ENCODE assay signal across 7 mouse cellular contexts in the genomic region with DNA sequence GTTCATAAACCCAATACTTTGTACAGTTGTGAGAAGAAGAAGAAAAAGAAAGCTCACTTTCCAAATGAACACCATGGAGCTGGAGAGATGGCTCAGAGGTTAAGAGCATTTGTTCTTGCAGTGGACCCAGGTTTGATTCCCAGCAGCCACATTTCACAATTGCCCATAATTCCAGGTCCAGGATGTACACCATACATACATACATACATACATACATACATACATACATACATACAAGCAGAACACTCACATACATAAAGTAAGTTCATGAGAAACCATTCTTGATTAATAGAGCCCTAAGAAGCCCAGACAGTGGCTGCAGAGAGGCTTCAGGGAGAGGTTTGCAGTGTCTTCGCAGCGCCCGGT. TPM values are rescaled to one million over a fixed set of nuclear protein-coding genes. Genes with fewer than 3 reads are reported as not detected.
A peak's percentile ranks its signal among the peaks of the same experiment; 100 is the strongest.
DNase-seq lines count a peak whose midpoint lies in the region; ATAC-seq and TF ChIP-seq lines count a peak whose summit lies in the region.

No protein-coding gene starts in this region.

- H3K36me3 ChIP-seq in spleen, adult 2 months (ENCODE audit: control insufficient read depth, insufficient read depth, low read length) = no peaks in the 10 kb centered on the region
- no peaks in the 10 kb centered on the region for H3K36me3 ChIP-seq in forebrain, embryonic 14.5 days (ENCODE audit: control insufficient read depth, insufficient read depth, low read length)
- no peaks in the 10 kb centered on the region for H3K36me3 ChIP-seq in liver, embryonic 12.5 days

- TF ChIP-seq CTCF in spleen, adult 2 months (IDR thresholded peaks at IDR 0.05; ENCODE audit: extremely low read depth, insufficient read depth, insufficient read length, insufficient replicate concordance) = no peak

- peak overlapping the region; percentile 87 for H3K4me3 ChIP-seq in spleen, adult 2 months (ENCODE audit: extremely low read depth, insufficient read depth, insufficient read length)
- H3K4me3 ChIP-seq in forebrain, embryonic 14.5 days (ENCODE audit: low read depth, low read length) = peak overlapping the region; percentile 71
- peak overlapping the region; percentile 77 for H3K4me3 ChIP-seq in liver, embryonic 12.5 days

- no peak; the same call in 1 of the 2 replicates for ATAC-seq in forebrain, embryonic 14.5 days
- no peak for ATAC-seq in liver, embryonic 12.5 days
- ATAC-seq in granulocyte monocyte progenitor cell, adult 5-6 weeks (replicated peaks; ENCODE audit: poor library complexity, severe bottlenecking) = no peak

- peak overlapping the region; percentile 74 for H3K4me2 ChIP-seq in forebrain, embryonic 14.5 days (ENCODE audit: low read length)
- H3K4me2 ChIP-seq in liver, embryonic 12.5 days = peak overlapping the region; percentile 98

- DNase-seq in spleen, adult 2 months (ENCODE audit: low read depth in 1 of 2, low spot score in 2 of 2) = no peak
- DNase-seq in spleen, postnatal 4 days (ENCODE audit: low spot score in 2 of 2) = no peak
- DNase-seq in forebrain, embryonic 14.5 days (ENCODE audit: low spot score) = no peak
- DNase-seq in adrenal gland, postnatal 14 days = no peak
- DNase-seq in kidney, adult 8-10 months = no peak

- H3K9ac ChIP-seq in forebrain, embryonic 14.5 days (ENCODE audit: low read length) = peak overlapping the region; percentile 84
- H3K9ac ChIP-seq in liver, embryonic 12.5 days = peak overlapping the region; percentile 83

- H3K27me3 ChIP-seq in spleen, adult 2 months (ENCODE audit: control insufficient read depth, insufficient read depth, low read length) = no peaks in the 10 kb centered on the region
- H3K27me3 ChIP-seq in forebrain, embryonic 14.5 days (replicated peaks; ENCODE audit: control insufficient read depth, insufficient read depth, low read length) = no peaks in the 10 kb centered on the region
- H3K27me3 ChIP-seq in liver, embryonic 12.5 days (replicated peaks) = no peaks in the 10 kb centered on the region

- no peaks in the 10 kb centered on the region; the same call in 1 of the 2 replicates for H3K4me1 ChIP-seq in spleen, adult 2 months (ENCODE audit: control insufficient read depth, insufficient read depth, insufficient read length)
- H3K4me1 ChIP-seq in forebrain, embryonic 14.5 days (ENCODE audit: control insufficient read depth, insufficient read depth, low read length) = no peaks in the 10 kb centered on the region
- H3K4me1 ChIP-seq in liver, embryonic 12.5 days = peaks cover 32% of the 10 kb centered on the region

- TF ChIP-seq POLR2A in spleen, adult 2 months (IDR thresholded peaks at IDR 0.05; ENCODE audit: low read depth, low read length) = no peak

- no peaks in the 10 kb centered on the region for H3K9me3 ChIP-seq in forebrain, embryonic 14.5 days (replicated peaks; ENCODE audit: control insufficient read depth, low read length)
- H3K9me3 ChIP-seq in liver, embryonic 12.5 days (replicated peaks) = no peaks in the 10 kb centered on the region

- 8% methylated on average over 3 of the region's 3 CpGs for WGBS in spleen, adult 2 months
- WGBS in forebrain, embryonic 14.5 days = 0% methylated on average over 3 of the region's 3 CpGs
- 2% methylated on average over 3 of the region's 3 CpGs for WGBS in liver, embryonic 12.5 days (ENCODE audit: insufficient replicate concordance)

- H3K27ac ChIP-seq in spleen, adult 2 months (ENCODE audit: insufficient read depth, low read length) = peak overlapping the region; percentile 73
- peak overlapping the region; percentile 72 for H3K27ac ChIP-seq in forebrain, embryonic 14.5 days (ENCODE audit: low read depth, low read length)
- peak overlapping the region; percentile 71 for H3K27ac ChIP-seq in liver, embryonic 12.5 days

RNA-seq across cellular contexts. Expression of gene Klhdc1, which starts 0.4 kb away (rescaled TPM):
- polyA plus RNA-seq in spleen, adult 2 months (2012; rRNA removed) = 2.4 TPM in 2 replicates
- 10.6 and 11.9 TPM in 2 replicates for polyA plus RNA-seq in forebrain, embryonic 14.5 days (2014; fragmentation: Nextera tagmentation; extraction: Ambion mirVana)
- polyA plus RNA-seq in liver, embryonic 12.5 days (2016; fragmentation: Nextera tagmentation; extraction: Ambion mirVana) = 5.0 and 5.4 TPM in 2 replicates
- total RNA-seq in granulocyte monocyte progenitor cell, adult 5-6 weeks (2014; fragmentation: Nextera tagmentation) = 2.5 and 2.9 TPM in 2 replicates
- total RNA-seq in granulocyte monocyte progenitor cell, adult 5-6 weeks (2017) = 3.5 and 3.8 TPM in 2 replicates
- 7.8 and 10.0 TPM in 2 replicates for total RNA-seq in adrenal gland, postnatal 14 days (2021)

RNA-seq across cellular contexts. Expression of gene Pole2, which starts 13.4 kb away (rescaled TPM):
- 4.2 and 4.4 TPM in 2 replicates for polyA plus RNA-seq in spleen, adult 2 months (2012; rRNA removed)
- polyA plus RNA-seq in forebrain, embryonic 14.5 days (2014; fragmentation: Nextera tagmentation; extraction: Ambion mirVana) = 11.3 and 13.9 TPM in 2 replicates
- polyA plus RNA-seq in liver, embryonic 12.5 days (2016; fragmentation: Nextera tagmentation; extraction: Ambion mirVana) = 31.1 and 31.5 TPM in 2 replicates
- 51.2 and 56.8 TPM in 2 replicates for total RNA-seq in granulocyte monocyte progenitor cell, adult 5-6 weeks (2014; fragmentation: Nextera tagmentation)
- 46.4 and 58.8 TPM in 2 replicates for total RNA-seq in granulocyte monocyte progenitor cell, adult 5-6 weeks (2017)
- 5.3 and 5.7 TPM in 2 replicates for total RNA-seq in adrenal gland, postnatal 14 days (2021)

RNA-seq across cellular contexts. Expression of gene Gm49384, which starts 37.3 kb away (rescaled TPM):
- polyA plus RNA-seq in spleen, adult 2 months (2012; rRNA removed) = 0.25 and 0.47 TPM in 2 replicates
- 20.9 and 22.1 TPM in 2 replicates for polyA plus RNA-seq in forebrain, embryonic 14.5 days (2014; fragmentation: Nextera tagmentation; extraction: Ambion mirVana)
- 28.6 and 29.3 TPM in 2 replicates for polyA plus RNA-seq in liver, embryonic 12.5 days (2016; fragmentation: Nextera tagmentation; extraction: Ambion mirVana)
- total RNA-seq in granulocyte monocyte progenitor cell, adult 5-6 weeks (2014; fragmentation: Nextera tagmentation) = 7.2 and 16.0 TPM in 2 replicates
- 13.7 and 38.3 TPM in 2 replicates for total RNA-seq in granulocyte monocyte progenitor cell, adult 5-6 weeks (2017)
- 3.9 and 4.4 TPM in 2 replicates for total RNA-seq in adrenal gland, postnatal 14 days (2021)

RNA-seq across cellular contexts. Expression of gene Dnaaf2, which starts 43.2 kb away (rescaled TPM):
- 1.4 and 1.5 TPM in 2 replicates for polyA plus RNA-seq in spleen, adult 2 months (2012; rRNA removed)
- 5.2 TPM in 2 replicates for polyA plus RNA-seq in forebrain, embryonic 14.5 days (2014; fragmentation: Nextera tagmentation; extraction: Ambion mirVana)
- polyA plus RNA-seq in liver, embryonic 12.5 days (2016; fragmentation: Nextera tagmentation; extraction: Ambion mirVana) = 8.9 and 9.2 TPM in 2 replicates
- total RNA-seq in granulocyte monocyte progenitor cell, adult 5-6 weeks (2014; fragmentation: Nextera tagmentation) = 4.1 and 10.9 TPM in 2 replicates
- 2.2 and 8.1 TPM in 2 replicates for total RNA-seq in granulocyte monocyte progenitor cell, adult 5-6 weeks (2017)
- total RNA-seq in adrenal gland, postnatal 14 days (2021) = 1.0 and 1.7 TPM in 2 replicates

RNA-seq across cellular contexts. Expression of gene Gm49383, which starts 44.5 kb away (rescaled TPM):
- 1.8 and 3.1 TPM in 2 replicates for polyA plus RNA-seq in spleen, adult 2 months (2012; rRNA removed)
- polyA plus RNA-seq in forebrain, embryonic 14.5 days (2014; fragmentation: Nextera tagmentation; extraction: Ambion mirVana) = 22.7 and 26.1 TPM in 2 replicates
- polyA plus RNA-seq in liver, embryonic 12.5 days (2016; fragmentation: Nextera tagmentation; extraction: Ambion mirVana) = 28.5 and 29.0 TPM in 2 replicates
- total RNA-seq in granulocyte monocyte progenitor cell, adult 5-6 weeks (2014; fragmentation: Nextera tagmentation) = 4.1 and 5.3 TPM in 2 replicates
- total RNA-seq in granulocyte monocyte progenitor cell, adult 5-6 weeks (2017) = 27.0 and 31.0 TPM in 2 replicates
- total RNA-seq in adrenal gland, postnatal 14 days (2021) = 6.2 and 7.2 TPM in 2 replicates

Comparison
In these comparisons a context has a peak if more than half of its experiments do, and no peak if none do; other contexts are left out.
1. RNA of gene Gm49384, which starts 37.3 kb away (polyA plus RNA-seq): 28.6 to 29.3 TPM in liver, embryonic 12.5 days and 20.9 to 22.1 TPM in forebrain, embryonic 14.5 days; 0.25 to 0.47 TPM in spleen, adult 2 months; every median in the first group is over 10 times any median in the second.
2. Peak in every context shown above with its lines, with median percentiles within 50 percentile points of each other: H3K27ac ChIP-seq and H3K4me3 ChIP-seq.